Mouse (Mus musculus) spleen, adult 2 months (tissue): ENCODE measurements around the gene Atg4a.

Experiments used
- CTCF ChIP-seq: fragments of 200-500 bp; IDR thresholded peaks from 2 replicates; pipeline ENCODE4 v1.5.1; 2011; ENCODE audit warnings: mild to moderate bottlenecking, inconsistent platforms; ENCODE audit not compliant: insufficient read depth, insufficient read length, insufficient replicate concordance; ENCODE audit errors: extremely low read depth
- POLR2A ChIP-seq: fragments of 200-500 bp; IDR thresholded peaks from 2 replicates; pipeline ENCODE4 v1.6.1; 2011; ENCODE audit warnings: low read depth, low read length, inconsistent platforms

- TF ChIP-seq CTCF, result no peak
- TF ChIP-seq POLR2A, result no peak
Measured at GRCm38 (mm10) chrX:140932066-140932465, 24.6 kb upstream of the Atg4a start.
